Mouse (Mus musculus) large intestine, adult 2 months (tissue): ENCODE data around the gene Usp21. TPM values are rescaled to one million over a fixed set of nuclear protein-coding genes. Genes with fewer than 3 reads are reported as not detected.
A peak's percentile ranks its signal among the peaks of the same experiment; 100 is the strongest.

Experiments
- DNase-seq: peaks from one replicate; pipeline ENCODE4 v3.0.0-alpha.2; 2012; ENCODE audit warnings: low read depth, low spot score
- WGBS: fragments of 180-500 bp; shearing (Covaris S2); methylation state at CpG from one replicate; pipeline ENCODE4 v1.1.7; 2018; 5-methylcytosine and 5-hydroxymethylcytosine counted together
- polyA plus RNA-seq: library from polyadenylated mRNA; depleted of rRNA; stranded (reverse); fragments of >200 nt; gene quantifications from 2 replicates; pipeline ENCODE4 v1.2.3, GENCODE M21; 2012

Usp21 gene
- polyA plus RNA-seq, 1 experiment: 30.0 TPM

DNA sequence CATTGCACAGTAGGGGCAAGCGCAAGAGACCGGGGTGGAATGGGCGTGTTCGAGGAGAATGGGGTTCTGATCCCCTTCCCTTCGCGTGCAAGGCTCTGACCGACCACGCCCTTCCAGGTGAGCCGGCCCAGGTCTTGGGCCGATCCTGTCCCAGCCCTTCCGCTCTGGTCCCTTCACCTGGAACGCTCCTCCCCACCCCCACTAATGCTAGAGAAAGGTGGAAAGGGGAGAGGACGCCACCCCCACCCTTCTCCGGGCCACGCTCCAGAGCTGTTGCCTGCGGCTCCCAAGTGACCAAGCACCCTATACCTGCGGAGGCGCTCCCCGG lies 17.3 kb downstream of the Usp21 start:
- WGBS: under 1% methylated on average over 19 of the region's 19 CpGs
- DNase-seq: no peak

DNA sequence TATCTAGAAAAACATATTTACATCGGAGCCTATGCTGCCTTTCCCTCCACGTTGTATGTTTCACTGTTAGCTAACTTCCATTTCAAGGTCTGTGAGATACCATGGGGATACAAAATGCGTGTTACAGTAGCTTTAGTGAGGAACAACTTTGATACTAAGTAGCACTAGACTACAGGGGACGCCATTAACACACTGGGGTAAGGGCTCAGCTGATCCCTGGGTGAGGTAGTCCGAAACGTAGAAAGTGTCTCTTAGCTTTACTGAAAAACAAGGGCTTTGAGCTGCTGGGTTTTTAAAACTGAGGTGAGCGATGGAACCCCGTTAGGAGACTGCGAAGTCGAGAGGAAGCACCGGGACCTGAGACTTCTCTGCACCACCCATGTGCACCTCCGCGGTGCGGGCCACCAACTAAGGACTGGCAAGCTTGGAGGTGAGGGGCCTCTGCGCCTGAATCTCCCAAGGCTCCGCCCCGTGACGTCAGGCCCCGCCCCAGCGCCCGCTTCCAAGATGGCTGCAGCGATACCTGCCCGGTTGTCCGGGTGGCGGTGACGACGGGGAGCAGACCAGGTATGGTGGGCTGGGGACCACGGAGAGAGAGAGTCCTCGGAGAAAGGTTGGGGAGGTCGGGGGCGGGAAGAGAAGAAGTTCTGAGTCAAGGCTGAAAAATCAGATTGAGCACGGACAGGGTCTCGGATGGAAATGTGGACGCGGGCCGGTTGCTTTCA lies 17.8 kb downstream of the Usp21 start, which contains the start of gene B4galt3:
TSS of gene B4galt3 (plus strand) at position 481 of the 725 bp plus-strand sequence.
- peak; percentile 70 for DNase-seq

DNA sequence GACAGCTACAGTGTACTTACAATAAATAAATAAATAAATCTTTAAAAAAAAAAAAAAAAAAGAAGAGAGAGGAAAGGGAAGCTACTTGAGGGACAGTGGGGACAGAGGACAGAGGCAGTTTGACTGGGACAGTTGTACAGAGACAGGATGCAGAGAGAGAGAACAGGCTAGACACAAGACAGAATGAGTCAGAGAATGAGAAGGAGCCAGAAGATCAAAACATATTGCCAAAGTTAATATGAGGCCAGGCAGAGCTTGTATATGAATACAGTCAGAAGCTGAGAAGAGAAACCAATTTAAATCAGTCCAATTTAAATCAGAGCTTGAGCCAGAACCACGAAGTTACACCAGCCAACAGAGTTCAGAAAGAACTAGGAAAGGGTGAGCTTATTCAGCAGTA lies 19.4 kb downstream of the Usp21 start:
- 59% methylated on average over 1 of the region's 1 CpGs for WGBS
- DNase-seq: no peak

More for the DNA sequence above, 17.8 kb downstream of the Usp21 start, which contains the start of gene B4galt3:
- 4% methylated on average over 36 of the region's 36 CpGs for WGBS

DNA sequence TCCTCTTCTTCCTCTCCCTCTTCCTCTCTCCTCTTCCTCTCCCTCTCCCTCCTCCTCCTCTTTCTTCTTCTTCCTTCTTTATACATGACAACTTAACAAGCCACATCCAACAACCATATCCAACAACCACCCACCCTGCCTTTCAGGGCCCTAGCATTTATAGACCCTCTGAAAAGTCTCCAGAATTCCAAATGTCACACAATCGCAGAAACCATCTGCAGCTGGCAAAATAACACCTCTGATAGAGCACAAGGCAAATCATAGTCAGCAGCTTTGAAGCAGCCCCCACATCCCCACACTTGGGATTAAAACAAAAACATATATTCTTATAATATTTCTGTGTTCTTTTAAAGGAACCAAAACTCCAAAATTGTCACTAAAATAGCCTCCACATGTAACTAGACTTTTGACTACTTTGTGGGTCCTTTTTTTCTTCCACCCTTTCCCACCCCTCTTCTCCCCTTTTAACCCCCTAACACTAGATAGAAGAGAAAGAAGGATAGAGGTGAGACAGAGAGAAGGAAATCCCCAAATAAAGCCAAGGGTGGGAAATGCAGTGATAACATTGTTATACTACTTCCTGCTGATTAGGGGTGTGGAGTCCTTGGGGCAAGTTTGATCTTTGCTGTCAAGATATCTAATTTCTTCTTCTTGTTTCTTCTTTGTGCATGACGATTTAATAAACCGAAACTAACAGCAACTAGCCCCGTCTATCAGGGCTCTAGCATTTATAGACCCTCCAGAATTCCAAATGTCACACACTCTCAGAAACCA lies 21.6 kb downstream of the Usp21 start:
- 44% methylated on average over 4 of the region's 4 CpGs for WGBS
- no peak for DNase-seq

DNA sequence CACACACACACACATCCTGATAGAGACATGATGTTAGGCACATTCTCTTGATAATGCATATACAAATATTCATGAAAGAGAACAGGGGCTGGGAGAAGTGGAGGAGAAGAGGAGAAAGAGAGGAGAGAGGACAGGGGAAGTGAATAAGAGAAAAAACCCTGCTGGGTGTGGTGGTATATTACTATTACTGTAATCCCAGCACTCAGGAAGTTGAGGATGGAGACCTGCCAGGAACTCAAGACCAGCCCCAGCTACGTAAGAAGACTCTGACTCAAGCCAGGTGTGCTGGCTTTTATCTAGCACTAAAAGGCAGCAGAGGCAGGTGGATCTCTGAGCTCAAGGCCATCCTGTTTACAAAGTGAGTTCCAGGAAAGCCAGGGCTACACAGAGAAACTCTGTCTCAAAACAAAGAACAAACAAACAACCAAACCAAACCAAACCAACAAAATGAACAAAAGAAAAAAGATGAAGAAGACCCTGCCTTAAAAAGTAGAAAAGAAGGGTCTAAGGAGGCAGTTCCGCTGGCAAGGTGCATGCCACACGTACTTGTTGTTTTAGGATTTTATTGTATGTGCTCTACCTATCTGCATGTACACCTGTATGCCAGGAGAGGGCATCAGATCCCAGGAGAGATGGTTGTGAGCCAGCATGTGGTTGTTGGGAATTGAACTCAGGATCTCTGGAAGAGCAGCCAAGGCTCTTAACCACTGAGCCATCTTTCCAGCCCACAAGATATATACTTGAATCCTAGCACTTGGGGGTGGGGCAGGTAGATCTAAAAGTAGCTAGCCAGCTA lies 23.9 kb downstream of the Usp21 start:
- DNase-seq: no peak
- WGBS: 60% methylated on average over 3 of the region's 3 CpGs

DNA sequence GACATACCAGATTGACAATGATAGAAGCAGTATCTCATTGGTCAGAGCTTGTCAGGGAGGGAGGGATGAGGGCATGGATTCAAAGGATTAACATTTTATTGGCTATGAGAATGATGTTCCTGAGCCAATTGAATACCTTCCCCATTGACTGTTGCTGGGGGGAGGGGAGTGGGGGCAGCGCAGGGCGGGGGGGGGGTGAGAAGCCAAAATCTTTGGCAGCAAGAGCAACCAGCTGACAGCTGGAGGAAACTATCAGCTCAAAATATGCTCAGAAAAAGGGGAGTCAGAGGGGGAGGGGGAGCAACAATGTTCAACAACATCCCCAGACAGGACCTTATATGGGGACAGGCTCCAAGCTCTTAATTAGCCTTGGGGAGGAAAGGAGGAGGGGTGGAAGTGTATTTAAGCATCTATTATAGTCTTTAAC lies 24.6 kb downstream of the Usp21 start:
- 0% methylated on average over 1 of the region's 2 CpGs for WGBS
- DNase-seq: no peak

DNA sequence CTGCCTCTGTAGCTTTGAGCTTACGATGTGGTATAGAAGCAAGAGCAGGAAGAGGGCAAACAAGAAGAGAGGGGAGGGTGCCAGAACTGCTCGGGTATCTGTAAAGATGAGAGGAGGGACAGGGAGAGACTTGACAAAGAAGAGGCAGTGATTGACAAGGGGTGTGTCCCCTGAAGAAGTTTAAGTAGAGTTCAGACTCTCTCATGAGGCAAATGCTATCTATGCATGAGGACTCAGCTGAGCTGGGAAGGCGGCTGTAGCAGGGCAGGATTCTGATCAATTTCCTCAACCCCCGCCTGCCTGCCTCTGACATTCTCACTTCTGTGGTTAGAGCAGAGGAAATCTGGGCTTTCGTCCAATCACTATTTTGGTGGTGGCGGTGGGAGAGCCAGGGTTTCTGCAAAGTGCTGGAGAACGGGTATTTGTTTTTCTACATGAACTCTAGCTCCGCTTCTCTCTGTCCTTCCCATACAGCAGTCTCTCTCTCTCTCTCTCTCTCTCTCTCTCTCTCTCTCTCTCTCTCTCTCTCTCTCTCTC lies 25.1 kb downstream of the Usp21 start:
- 3% methylated on average over 8 of the region's 8 CpGs for WGBS
- DNase-seq: no peak

DNA sequence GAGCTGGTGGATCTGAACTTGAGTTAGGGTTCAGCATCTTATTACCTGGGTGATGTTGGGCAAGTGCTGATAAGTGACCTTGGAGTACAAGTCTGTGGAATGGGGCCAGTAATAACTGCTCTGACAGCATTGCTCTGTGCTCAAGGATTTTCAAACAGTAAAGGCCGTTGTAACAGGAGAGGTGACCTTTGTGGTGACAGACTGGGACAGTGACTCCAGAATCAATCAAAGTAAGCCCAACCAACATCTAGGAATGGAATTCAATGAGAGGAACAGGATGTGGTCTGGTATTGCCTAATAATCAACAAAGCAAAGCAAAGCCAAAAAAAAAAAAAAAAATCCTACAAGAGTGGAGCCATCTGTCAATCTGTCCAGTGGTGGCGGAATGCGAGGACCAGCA lies 27.5 kb downstream of the Usp21 start:
- no peak for DNase-seq
- WGBS: 52% methylated on average over 3 of the region's 3 CpGs

DNA sequence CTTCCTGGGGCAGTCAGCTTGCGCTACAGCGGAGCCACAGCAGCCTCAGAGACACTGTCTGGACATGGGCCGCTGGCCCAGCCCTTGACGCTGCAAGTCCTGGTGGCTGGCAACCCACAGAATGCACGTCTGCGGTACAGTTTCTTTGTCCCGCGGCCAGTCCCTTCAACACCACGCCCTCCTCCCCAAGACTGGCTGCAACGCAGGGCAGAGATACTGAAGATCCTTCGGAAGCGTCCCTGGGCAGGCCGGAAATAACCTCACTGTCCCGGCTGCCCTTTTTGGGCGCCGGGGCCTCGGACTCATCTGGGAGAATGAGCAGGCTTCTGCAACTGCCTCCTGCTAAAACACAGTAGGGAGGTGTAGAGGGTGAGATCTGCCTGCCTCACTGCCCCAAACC lies 28.9 kb downstream of the Usp21 start:
- DNase-seq: no peak
- 72% methylated on average over 17 of the region's 17 CpGs for WGBS

DNA sequence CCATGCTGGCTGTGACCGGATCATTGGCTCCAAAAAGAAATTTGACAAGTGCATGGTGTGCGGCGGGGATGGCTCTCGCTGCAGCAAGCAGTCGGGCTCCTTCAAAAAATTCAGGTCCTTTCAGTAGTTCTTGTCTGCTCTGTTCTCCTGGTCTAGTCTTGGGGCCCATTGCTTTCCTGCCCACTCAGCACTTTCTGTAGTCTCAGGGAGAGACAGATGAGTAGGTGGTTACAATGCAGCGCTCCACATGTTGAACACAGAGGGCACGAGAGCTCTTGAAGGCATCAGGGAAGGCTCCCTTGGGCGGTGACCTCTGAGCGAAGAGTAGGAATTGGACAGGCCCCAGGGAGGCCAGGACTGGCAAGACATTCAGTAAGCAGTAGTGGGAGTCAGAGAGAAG lies 30.0 kb downstream of the Usp21 start:
- WGBS: 84% methylated on average over 9 of the region's 9 CpGs

DNA sequence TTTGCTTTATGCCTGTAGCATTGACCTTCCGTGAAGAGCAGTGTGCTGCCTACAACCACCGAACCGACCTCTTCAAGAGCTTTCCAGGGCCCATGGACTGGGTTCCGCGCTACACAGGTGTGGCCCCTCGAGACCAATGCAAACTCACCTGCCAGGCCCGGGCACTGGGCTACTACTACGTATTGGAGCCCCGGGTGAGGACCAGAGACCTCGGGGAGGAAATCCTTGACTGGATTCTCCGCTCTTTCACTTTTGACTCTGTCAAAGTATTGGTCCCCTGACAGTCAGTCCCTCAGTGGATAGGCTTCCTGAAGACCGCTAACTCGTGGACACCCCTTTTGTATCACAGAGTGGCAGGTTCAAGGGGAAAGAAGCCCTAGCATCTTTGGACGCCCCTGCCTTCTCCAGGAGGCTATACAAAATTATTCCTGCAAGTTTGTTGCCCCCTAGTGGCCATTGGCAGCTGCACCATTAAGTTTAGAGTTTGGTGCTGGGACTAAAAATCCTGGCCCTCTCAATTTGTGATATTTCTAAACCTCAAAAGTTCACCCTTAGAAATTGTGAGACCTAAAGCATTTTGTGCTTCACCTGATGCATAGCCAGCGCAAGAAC lies 30.7 kb downstream of the Usp21 start:
- no peak for DNase-seq
- 50% methylated on average over 15 of the region's 15 CpGs for WGBS

More for the DNA sequence above, 30.0 kb downstream of the Usp21 start:
- no peak for DNase-seq

DNA sequence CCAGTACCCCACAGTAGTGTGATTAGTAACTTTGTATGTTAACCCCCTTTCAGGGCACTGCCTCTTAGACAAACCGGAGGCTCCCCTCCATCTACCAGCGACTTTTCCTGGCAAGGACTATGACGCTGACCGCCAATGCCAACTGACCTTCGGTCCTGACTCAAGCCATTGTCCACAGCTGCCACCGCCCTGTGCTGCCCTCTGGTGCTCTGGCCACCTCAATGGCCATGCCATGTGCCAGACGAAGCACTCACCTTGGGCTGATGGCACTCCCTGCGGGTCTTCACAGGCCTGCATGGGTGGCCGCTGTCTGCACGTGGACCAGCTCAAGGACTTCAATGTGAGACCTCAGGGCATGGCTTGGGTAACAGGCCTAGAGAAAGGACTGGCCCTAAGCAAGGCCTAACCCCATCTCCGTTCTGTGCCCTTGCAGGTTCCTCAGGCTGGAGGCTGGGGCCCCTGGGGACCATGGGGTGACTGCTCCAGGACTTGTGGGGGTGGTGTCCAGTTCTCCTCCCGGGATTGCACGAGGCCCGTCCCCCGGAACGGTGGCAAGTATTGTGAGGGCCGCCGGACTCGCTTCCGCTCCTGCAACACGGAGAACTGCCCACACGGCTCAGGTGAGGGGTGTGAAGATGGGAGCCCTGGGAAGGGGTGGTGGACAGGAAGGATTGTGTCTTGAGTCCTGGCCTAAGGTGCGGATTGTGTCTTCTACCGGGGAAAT lies 31.5 kb downstream of the Usp21 start:
- WGBS: 84% methylated on average over 24 of the region's 24 CpGs
- no peak for DNase-seq

DNA sequence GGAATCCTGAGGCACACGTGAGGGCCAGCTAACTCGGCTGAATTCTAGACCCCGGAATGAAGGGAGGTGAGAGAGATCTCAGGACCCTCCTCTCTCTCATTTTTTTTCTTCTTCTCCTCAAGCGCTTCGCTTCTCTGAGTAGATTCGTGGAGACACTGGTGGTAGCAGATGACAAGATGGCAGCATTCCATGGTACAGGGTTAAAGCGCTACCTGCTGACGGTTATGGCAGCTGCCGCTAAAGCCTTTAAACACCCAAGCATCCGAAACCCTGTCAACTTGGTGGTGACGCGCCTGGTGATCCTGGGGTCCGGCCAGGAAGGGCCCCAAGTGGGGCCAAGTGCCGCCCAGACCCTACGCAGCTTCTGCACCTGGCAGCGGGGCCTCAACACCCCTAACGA lies 35.4 kb downstream of the Usp21 start:
- 72% methylated on average over 17 of the region's 17 CpGs for WGBS
- DNase-seq: no peak

DNA sequence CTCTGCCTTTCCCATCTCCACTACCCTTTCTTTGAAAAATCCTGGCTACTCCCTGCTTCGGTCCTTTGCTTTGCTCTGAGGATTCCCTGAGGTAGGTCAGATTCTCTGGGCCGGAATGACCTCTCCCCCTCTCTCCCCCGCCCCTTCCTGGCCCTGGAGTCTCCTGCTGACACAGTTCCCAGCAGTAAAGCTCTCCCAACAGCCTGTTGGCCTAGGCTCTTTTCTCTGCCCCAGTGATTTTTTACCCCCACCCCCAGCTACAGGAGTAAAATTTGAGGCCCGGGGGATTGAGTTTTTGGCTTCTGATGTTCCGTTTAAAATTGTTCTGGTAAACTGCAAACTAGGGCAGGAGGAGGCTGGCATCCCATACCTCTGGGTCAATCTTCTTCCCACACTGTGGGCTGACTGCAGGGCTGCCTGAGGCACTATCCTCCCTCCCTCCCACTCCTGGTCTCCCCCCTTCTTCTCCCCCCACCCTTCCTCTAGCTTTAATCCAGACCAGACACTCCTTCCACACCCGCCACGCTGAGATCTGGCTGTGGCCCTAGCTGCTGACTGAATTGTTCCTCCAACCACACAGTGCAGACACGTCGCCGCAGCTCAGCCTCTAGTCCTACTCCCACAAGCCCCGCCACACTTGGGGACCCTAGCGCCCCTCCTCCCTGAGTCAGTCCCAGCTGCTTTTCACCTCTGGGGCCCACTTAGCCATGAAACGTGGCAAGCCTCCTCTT lies 36.0 kb downstream of the Usp21 start:
- 49% methylated on average over 13 of the region's 13 CpGs for WGBS
- no peak for DNase-seq

DNA sequence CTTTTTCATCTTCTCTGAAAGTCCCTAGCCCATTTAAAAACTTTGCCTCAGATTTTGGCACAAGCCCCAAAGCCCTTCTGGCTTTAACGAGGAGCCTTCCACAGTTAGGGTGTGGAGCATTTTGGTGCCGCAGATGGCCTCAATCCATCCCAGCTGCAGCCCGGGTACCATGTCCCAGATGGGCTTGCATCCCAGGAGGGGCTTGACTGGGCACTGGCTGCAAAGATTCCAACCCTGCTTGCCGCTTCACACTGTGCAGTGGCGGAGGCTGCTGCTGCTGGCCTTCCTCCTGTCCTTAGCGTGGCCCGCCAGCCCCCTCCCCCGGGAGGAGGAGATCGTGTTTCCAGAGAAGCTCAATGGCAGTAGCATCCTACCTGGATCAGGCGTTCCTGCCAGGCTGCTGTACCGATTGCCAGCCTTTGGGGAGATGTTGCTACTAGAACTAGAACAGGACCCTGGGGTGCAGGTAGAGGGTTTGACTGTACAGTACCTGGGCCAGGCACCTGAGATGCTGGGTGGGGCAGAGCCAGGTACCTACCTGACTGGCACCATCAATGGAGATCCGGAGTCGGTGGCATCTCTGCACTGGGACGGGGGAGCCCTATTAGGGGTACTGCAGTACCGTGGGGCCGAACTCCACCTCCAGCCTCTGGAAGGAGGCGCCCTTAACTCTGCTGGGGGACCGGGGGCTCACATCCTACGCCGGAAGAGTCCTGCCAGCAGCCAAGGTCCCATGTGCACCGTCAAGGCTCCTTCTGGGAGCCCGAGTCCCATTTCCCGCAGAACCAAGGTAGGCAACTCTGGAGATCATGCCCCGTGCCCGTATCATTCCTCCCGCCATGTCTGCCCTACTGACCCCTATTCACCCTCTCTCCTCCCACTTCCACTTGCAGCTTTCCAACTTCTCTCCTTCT lies 36.9 kb downstream of the Usp21 start, which contains the start of gene Ndufs2:
TSS of gene Ndufs2 (minus strand) at position 709 of the 914 bp plus-strand sequence.
- 33% methylated on average over 26 of the region's 26 CpGs for WGBS
- DNase-seq: no peak

DNA sequence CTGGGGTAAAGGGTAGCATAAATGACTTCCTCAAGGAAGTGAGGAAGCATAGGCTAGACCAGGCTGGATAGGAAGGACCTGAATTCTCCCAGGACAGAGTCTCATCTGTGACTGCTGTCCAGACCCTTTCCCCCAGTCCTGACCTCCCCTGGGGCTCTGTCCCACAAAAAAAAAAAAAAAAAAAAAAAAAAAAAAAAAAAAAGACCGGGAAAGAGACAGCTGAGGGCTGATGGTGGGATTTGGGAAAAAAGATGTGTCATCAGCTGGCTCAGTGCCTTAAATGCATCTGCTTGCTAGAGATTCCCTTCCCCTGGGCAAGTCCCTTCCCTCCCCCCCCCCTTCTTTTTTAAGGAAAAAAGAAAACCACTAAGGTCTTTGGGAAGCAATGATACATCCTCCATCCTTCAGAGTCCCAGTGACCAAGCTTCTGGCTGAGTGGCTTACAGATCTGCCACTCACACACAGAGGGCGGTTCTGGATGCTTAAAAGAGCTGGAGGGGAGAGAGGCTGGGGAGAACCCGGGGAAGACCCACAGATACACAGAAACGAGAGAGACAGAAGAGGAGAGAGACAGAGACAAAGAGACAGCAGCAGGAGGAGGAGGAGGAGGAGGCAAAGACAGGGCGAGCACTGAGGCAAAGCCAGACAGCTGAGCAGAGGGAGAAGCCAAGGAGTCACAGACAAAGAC lies 37.7 kb downstream of the Usp21 start, which contains the start of gene Adamts4:
TSS of gene Adamts4 (plus strand) at position 509 of the 688 bp plus-strand sequence.
- 33% methylated on average over 5 of the region's 5 CpGs for WGBS
- no peak for DNase-seq
